Mouse (Mus musculus) spleen, adult 10 weeks (tissue): ENCODE results near the gene Ncoa7. TPM values are rescaled to one million over a fixed set of nuclear protein-coding genes. Genes with fewer than 3 reads are reported as not detected.

ENCODE experiments used
- polyA plus RNA-seq: library from polyadenylated mRNA; stranded (reverse); fragments of 350-450 nt; fragmentation: Illumina TruSeq; extraction: RNeasy Lipid Tissue Mini Kit (QIAGEN cat#74804); gene quantifications from one replicate; pipeline ENCODE4 v1.2.3, GENCODE M21; 2015; ENCODE audit warnings: low replicate concordance; ENCODE audit not compliant: insufficient read depth

Gene Ncoa7
- polyA plus RNA-seq, result 35.5 TPM

GRCm38 (mm10) chr10:30802681-30803586, at the start of gene Ncoa7:
Ncoa7 (minus strand) TSS chr10:30803326.

GRCm38 (mm10) chr10:30842643-30843437, 39.7 kb upstream of the Ncoa7 start, which contains the start of gene Hey2:
Hey2 (minus strand) TSS chr10:30842801.

GRCm38 (mm10) chr10:30629513-30629912, 173.6 kb downstream of the Ncoa7 start, which contains the start of gene Hint3:
Hint3 (minus strand) TSS chr10:30629632.

GRCm38 (mm10) chr10:30600542-30600966, 202.6 kb downstream of the Ncoa7 start, which contains the start of gene Trmt11:
Trmt11 (minus strand) TSS chr10:30600749.

Other genes starting within 250 kb of the Ncoa7 start
- 16.7 TPM for gene Trmt11, start 202.6 kb downstream of the Ncoa7 start, polyA plus RNA-seq
- 32.6 TPM for gene Hint3, start 173.7 kb downstream of the Ncoa7 start, polyA plus RNA-seq
- gene Hey2, start 39.5 kb upstream of the Ncoa7 start, polyA plus RNA-seq, result 2.2 TPM